Mouse (Mus musculus) left cerebral cortex, postnatal 10 days (tissue): ENCODE results near the gene Prkag2. TPM values are rescaled to one million over a fixed set of nuclear protein-coding genes. Genes with fewer than 3 reads are reported as not detected.

Source experiments
- DNase-seq, 2 experiments: peaks; one replicate each; pipeline ENCODE4 v3.0.0; 2021 to 2022; ENCODE audit warnings: low spot score in 2 of 2, mixed read lengths in 1 of 2; ENCODE audit errors: extremely low spot score in 1 of 2
- intact Hi-C: fragments of 180-260 bp; cut with DNase I; formaldehyde crosslinking; loops from one replicate; pipeline ENCODE4 v1.15.1; 2025
- total RNA-seq, 2 experiments: library from RNA; stranded (reverse); gene quantifications; 2 replicates each; pipeline ENCODE4 v1.2.3; 2021

Prkag2 gene
- total RNA-seq, 2 experiments from 2014 or later, result 125 to 129 TPM

- peak in 1 of 2 experiments; percentile 53 for DNase-seq
- intact Hi-C loops, result loop anchor here (5.0 kb wide), 4 partner anchors 43 to 98 kb away; partner anchors contain the start of gene Rheb
These were observed 191.4 kb downstream of the Prkag2 start for GRCm38 (mm10) chr5:24908820-24909716.

- peak; percentile 86 to 93 for DNase-seq
- intact Hi-C loops, result loop anchor here (5.0 kb wide), 4 partner anchors 44 to 99 kb away; partner anchors contain the start of gene Rheb
These were observed 192.2 kb downstream of the Prkag2 start for GRCm38 (mm10) chr5:24908141-24908819.

- intact Hi-C loops, result loop anchor here (5.0 kb wide), 4 partner anchors 45 to 100 kb away; partner anchors contain the start of gene Rheb
- no peak for DNase-seq
These were observed 192.7 kb downstream of the Prkag2 start for GRCm38 (mm10) chr5:24907737-24908136.

GRCm38 (mm10) chr5:24906844-24907243 is 193.6 kb downstream of the Prkag2 start:
- intact Hi-C loops, result loop anchor here (5.0 kb wide), 4 partner anchors 45 to 100 kb away; partner anchors contain the start of gene Rheb
- no peak for DNase-seq

DNA sequence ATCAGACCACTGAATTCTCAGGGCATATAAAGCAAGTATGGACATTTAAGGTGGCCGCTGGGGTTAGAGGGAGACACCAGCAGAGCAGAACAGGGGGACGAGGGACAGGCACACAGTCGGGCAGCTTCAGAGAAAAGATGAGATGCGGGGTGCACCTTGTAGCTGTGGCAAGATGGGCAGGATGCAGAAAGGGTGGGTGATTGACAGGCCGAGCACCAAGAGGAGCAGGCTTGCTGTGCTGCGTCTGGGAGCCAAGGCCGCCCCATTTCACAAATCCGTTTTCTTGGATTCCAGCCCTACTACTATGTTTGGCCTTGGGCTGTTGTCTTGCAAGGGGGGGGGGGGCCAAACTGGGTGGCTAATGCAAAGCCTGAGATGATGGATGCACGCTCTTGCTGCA is 195.5 kb downstream of the Prkag2 start:
- intact Hi-C loops, result loop anchor here (5.0 kb wide), 4 partner anchors 47 to 102 kb away; partner anchors contain the start of gene Rheb
- no peak for DNase-seq

DNA sequence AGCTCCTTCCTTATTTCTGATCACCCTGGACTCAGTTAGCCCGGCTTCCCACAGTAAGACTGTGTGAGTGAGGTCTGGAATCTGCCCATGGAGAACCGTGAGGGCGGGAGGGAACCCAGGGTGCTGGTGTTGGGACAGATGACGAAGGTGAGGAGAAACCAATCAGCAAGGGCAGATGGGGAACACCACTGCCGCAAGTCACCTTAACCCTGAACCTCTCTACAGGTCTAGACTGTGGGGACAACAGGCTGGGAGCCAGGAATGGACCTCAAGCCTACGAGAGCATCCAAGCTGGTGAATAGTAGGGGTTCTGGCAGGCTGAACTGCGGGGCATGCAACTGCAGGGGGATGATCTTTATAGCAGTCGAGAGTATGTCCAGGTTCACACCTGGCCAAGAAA is 196.0 kb downstream of the Prkag2 start:
- intact Hi-C loops, result no loop called here
- DNase-seq, result no peak

GRCm38 (mm10) chr5:24904001-24904400 is 196.4 kb downstream of the Prkag2 start:
- no peak for DNase-seq
- intact Hi-C loops, result no loop called here

- no peak for DNase-seq
- intact Hi-C loops, result no loop called here
These were observed 197.6 kb downstream of the Prkag2 start for GRCm38 (mm10) chr5:24902835-24903234.

- intact Hi-C loops, result no loop called here
- no peak for DNase-seq
These were observed 204.8 kb downstream of the Prkag2 start for GRCm38 (mm10) chr5:24895606-24896005.

GRCm38 (mm10) chr5:24894814-24895213 is 205.6 kb downstream of the Prkag2 start:
- no peak for DNase-seq
- intact Hi-C loops, result loop anchor here (5.0 kb wide), 1 partner anchor 107 kb away; no protein-coding TSS in a partner anchor

- intact Hi-C loops, result loop anchor here (5.0 kb wide), 1 partner anchor 110 kb away; no protein-coding TSS in a partner anchor
- no peak for DNase-seq
These were observed 208.0 kb downstream of the Prkag2 start for GRCm38 (mm10) chr5:24892461-24892860.

DNA sequence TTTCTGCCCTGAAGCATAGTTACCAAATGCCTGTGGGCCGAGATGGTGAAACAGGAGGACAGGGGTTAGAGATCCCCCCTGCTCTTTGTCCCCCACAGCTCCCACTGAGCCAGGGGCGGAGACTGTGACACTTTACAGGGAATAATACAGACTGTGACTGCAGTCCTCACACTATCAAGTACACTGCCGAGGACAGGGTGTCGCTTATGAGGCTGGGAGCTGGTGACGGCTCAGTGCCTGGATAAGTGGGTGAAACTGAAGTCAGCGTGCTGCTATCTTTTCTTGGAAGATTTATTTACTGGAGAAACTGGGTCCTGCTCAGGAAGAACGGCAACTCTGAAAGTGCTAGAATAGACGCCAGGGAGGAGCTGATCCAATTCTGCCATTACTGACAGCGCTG is 210.6 kb downstream of the Prkag2 start:
- intact Hi-C loops, result loop anchor here (5.0 kb wide), 1 partner anchor 112 kb away; no protein-coding TSS in a partner anchor
- no peak for DNase-seq

DNA sequence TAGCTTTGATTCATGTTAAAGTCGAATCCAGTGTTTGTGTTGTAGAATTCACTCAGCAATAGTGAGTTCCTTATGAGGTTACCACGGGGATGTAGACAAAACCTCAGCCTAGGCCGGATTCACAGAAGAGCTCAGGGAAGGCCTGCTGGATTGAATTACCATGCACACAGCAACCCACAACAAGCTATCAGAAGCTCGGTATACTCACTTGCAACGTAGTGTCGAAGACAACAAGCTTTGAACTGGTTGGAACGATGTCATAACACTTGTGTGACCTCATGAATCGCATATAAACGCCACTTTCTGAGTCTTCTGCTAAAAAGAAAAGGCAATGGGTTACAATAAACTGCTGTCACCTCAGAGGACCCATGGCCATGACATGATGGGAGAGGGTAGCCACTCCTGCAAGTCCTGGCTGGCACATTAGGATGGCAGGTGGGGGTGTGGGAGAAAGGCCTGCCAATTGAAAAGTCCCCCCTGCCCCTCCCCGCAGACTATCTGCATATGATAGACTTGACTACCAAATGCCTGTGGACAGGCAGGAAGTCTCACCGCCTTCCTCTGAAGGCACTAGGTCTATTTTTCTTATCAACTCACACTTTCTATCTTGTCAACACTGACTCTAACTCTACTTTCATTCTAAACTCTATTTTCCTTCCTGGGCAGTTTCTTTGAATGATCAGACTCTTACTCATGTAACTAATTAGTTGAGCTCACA is 211.4 kb downstream of the Prkag2 start:
- intact Hi-C loops, result no loop called here
- DNase-seq, result no peak

GRCm38 (mm10) chr5:24887271-24887670 is 213.2 kb downstream of the Prkag2 start:
- intact Hi-C loops, result no loop called here

GRCm38 (mm10) chr5:24878713-24879112 is 221.7 kb downstream of the Prkag2 start:
- DNase-seq, result no peak
- intact Hi-C loops, result no loop called here

More at GRCm38 (mm10) chr5:24887271-24887670, 213.2 kb downstream of the Prkag2 start:
- DNase-seq, result no peak

- no peak for DNase-seq
These were observed 222.4 kb downstream of the Prkag2 start for GRCm38 (mm10) chr5:24877836-24878624.

GRCm38 (mm10) chr5:24876653-24877052 is 223.8 kb downstream of the Prkag2 start:
- no peak for DNase-seq
- intact Hi-C loops, result no loop called here

More at GRCm38 (mm10) chr5:24877836-24878624, 222.4 kb downstream of the Prkag2 start:
- intact Hi-C loops, result no loop called here

GRCm38 (mm10) chr5:24874111-24874510 is 226.3 kb downstream of the Prkag2 start:
- no peak for DNase-seq
- intact Hi-C loops, result no loop called here
